Mouse (Mus musculus) midbrain, embryonic 10.5 days (tissue): Measurements from ENCODE around the gene Evi5l. TPM values are rescaled to one million over a fixed set of nuclear protein-coding genes. Genes with fewer than 3 reads are reported as not detected.
A peak's percentile ranks its signal among the peaks of the same experiment; 100 is the strongest.

Experiments used
- DNase-seq: peaks from one replicate; pipeline ENCODE4 v3.0.0-alpha.2; 2017; ENCODE audit warnings: low spot score
- H3K27ac ChIP-seq: fragments of 300-500 bp; sonication (generic); replicated peaks from 2 replicates; pipeline ENCODE4 v1.5.1; 2016; ENCODE audit warnings: mild to moderate bottlenecking
- H3K27me3 ChIP-seq: fragments of 300-500 bp; sonication (generic); 2 replicates; pipeline ENCODE4 v1.6.1; 2016; ENCODE audit warnings: low read depth, mild to moderate bottlenecking; ENCODE audit not compliant: poor library complexity, severe bottlenecking
- H3K36me3 ChIP-seq: fragments of 300-500 bp; sonication (generic); 2 replicates; pipeline ENCODE4 v1.6.1; 2016; ENCODE audit warnings: mild to moderate bottlenecking, moderate library complexity
- H3K4me1 ChIP-seq: fragments of 300-500 bp; sonication (generic); 2 replicates; pipeline ENCODE4 v1.6.1; 2016
- H3K4me3 ChIP-seq: fragments of 300-500 bp; sonication (generic); 2 replicates; pipeline ENCODE4 v1.5.1; 2016; ENCODE audit warnings: mild to moderate bottlenecking, moderate library complexity
- H3K9me3 ChIP-seq: fragments of 300-500 bp; sonication (generic); replicated peaks from 2 replicates; pipeline ENCODE4 v1.6.1; 2016; ENCODE audit warnings: mild to moderate bottlenecking
- WGBS: fragments of 180-500 bp; shearing (Covaris S2); methylation state at CpG from one replicate; pipeline ENCODE4 v1.1.7; 2016; 5-methylcytosine and 5-hydroxymethylcytosine counted together
- polyA plus RNA-seq: library from polyadenylated mRNA; unstranded; fragments of >200 nt; fragmentation: Nextera tagmentation; extraction: Ambion mirVana; gene quantifications from 2 replicates; pipeline ENCODE4 v1.2.1, GENCODE M21; 2016

Evi5l gene
- polyA plus RNA-seq, 1 experiment from 2014 or later = 24.9 TPM

DNA sequence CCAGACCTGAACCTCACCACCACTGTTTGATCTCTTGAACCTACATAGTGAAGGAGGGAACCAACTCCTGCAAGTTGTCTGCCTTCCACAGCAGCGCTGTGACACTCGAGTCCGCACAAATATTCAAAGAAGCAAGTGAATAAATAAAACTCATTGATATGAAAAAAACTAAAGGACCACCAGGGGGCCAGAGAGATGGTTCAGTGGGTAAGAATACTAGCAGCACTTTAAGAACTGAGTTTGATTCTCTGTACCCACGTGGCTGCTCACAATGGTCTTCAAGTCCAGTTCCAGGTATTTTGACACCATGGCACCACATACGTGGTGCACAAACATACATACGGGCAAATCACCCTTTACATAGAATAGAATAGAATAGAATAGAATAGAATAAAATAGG, 44.7 kb downstream of the Evi5l start:
- Histone ChIP-seq H3K4me1 (peaks cover 44% of the 10 kb centered on the region), H3K36me3 (peaks cover 44% of the 10 kb centered on the region), H3K27ac (no peak overlapping the region), H3K9me3 (0 out of 2 replicates have a peak, but pooled peaks cover 7% of the 10 kb centered on the region), H3K27me3 (peaks cover 60% of the 10 kb centered on the region), H3K4me3 (no peak overlapping the region)
- WGBS = 80% methylated on average over 6 of the region's 6 CpGs
- DNase-seq = no peak

DNA sequence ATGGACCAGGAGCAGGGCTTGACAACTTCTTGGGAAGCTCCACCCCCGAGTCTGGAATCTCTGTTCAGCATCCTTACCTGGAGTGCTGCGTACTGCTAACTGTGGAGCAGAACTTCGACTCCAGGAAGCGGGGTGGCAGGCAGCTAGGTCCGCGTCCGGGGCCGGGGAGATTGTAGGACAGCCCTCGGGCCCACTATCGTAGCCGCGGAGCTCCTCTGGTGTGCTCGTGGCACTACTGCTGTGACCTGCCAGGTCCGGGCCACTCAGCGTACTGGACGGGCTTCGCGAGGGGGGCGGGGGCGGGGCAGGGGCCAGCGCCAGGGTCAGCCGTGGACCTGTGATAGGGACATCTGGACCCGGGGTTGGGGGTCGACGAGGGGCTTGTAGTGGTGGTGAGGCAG, 46.4 kb downstream of the Evi5l start:
- Histone ChIP-seq H3K9me3 (0 out of 2 replicates have a peak, but pooled peaks cover 7% of the 10 kb centered on the region), H3K36me3 (peaks cover 40% of the 10 kb centered on the region), H3K4me1 (peaks cover 51% of the 10 kb centered on the region), H3K27me3 (peaks cover 59% of the 10 kb centered on the region), H3K27ac (peak overlapping the region; percentile 63), H3K4me3 (peak overlapping the region; percentile 57)
- DNase-seq = peak; percentile 59
- 1% methylated on average over 24 of the region's 25 CpGs for WGBS

- Histone ChIP-seq H3K27me3 (peaks cover 59% of the 10 kb centered on the region), H3K27ac (peak overlapping the region; percentile 63), H3K9me3 (0 out of 2 replicates have a peak, but pooled peaks cover 7% of the 10 kb centered on the region), H3K4me1 (peaks cover 51% of the 10 kb centered on the region), H3K36me3 (peaks cover 35% of the 10 kb centered on the region), H3K4me3 (peak overlapping the region; percentile 57)
- DNase-seq = peak; percentile 59
- 2% methylated on average over 18 of the region's 18 CpGs for WGBS
Measured at GRCm38 (mm10) chr8:4213210-4214005, 47.0 kb downstream of the Evi5l start.

DNA sequence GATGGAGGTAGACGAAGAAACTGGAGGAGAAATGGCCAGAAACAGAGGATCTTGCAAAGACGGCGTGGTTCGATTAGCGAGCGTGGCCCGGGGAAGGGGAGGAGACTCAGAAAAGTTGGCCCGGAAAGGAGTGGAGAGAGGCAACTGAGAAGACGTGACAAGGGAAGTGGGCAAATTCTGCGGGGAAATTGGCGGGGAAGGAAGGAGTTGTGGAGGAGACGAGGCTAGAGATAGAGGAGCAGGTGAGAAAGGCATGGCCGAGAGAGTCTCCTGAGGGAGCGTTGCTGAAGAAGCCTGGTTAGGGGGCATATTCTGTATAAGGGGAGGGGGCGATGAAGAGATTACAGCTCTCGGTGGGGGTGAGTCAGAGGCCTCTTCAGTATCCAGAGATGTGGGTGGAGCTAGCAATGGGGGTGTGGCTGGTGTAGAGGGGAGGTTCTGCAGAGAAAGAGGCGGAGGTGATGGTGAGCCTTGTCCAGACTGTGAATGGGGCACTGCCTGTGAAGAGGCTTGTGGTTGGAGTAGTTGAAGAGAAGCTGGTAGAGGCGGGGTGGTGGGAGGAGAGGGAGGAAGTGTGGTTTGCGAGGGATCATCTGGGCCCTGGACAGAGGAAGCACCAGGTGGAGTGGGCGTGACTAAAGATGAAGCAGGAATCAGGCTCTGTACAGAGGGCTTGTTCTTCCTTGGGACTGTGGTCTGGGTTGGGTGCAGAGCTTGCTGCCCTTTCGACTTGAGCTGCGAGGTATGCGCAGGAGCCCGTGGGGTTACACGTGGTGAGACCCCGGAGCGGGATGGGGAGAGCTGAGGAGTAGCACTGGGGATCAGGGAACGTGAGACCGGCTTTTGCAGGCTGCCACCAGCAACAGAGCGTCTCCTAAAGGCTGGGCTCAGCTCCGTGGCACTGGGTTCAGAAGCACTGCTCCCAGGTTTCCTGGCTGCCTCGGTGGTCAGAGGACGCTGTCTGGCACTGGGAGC, 47.9 kb downstream of the Evi5l start:
- WGBS = 10% methylated on average over 33 of the region's 33 CpGs
- H3K4me1 ChIP-seq = peaks cover 51% of the 10 kb centered on the region
- H3K27me3 ChIP-seq = peaks cover 59% of the 10 kb centered on the region

DNA sequence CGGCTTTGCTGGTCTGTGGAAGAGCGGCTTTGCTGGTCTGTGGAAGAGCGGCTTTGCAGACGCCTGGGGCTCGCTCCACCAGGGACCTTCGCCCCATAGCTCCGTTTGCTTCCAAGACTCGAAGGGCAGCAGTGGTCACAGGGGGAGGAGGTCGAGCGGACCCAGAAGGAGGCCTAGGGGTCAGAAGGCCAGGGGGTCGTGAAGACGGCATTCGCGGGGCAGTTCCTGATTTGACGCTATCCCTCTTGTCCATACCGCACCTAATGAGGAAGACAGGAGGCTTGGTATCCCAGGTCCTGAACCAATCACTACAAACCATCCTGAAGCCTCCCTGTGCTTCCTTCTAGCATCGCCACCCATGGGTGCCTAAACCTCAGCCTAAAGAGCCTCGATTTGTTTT, 49.9 kb downstream of the Evi5l start:
- WGBS = 7% methylated on average over 18 of the region's 18 CpGs
- Histone ChIP-seq H3K4me1 (peaks cover 51% of the 10 kb centered on the region), H3K9me3 (no peaks in the 10 kb centered on the region), H3K27ac (peak overlapping the region; percentile 96), H3K4me3 (peak overlapping the region; percentile 78), H3K27me3 (peaks cover 66% of the 10 kb centered on the region), H3K36me3 (peaks cover 7% of the 10 kb centered on the region)
- no peak for DNase-seq

More for the DNA sequence above, 47.9 kb downstream of the Evi5l start:
- Histone ChIP-seq H3K36me3 (peaks cover 27% of the 10 kb centered on the region), H3K27ac (peak overlapping the region; percentile 63), H3K9me3 (0 out of 2 replicates have a peak, but pooled peaks cover 6% of the 10 kb centered on the region), H3K4me3 (peak overlapping the region; percentile 57)
- peak; percentile 56 for DNase-seq

DNA sequence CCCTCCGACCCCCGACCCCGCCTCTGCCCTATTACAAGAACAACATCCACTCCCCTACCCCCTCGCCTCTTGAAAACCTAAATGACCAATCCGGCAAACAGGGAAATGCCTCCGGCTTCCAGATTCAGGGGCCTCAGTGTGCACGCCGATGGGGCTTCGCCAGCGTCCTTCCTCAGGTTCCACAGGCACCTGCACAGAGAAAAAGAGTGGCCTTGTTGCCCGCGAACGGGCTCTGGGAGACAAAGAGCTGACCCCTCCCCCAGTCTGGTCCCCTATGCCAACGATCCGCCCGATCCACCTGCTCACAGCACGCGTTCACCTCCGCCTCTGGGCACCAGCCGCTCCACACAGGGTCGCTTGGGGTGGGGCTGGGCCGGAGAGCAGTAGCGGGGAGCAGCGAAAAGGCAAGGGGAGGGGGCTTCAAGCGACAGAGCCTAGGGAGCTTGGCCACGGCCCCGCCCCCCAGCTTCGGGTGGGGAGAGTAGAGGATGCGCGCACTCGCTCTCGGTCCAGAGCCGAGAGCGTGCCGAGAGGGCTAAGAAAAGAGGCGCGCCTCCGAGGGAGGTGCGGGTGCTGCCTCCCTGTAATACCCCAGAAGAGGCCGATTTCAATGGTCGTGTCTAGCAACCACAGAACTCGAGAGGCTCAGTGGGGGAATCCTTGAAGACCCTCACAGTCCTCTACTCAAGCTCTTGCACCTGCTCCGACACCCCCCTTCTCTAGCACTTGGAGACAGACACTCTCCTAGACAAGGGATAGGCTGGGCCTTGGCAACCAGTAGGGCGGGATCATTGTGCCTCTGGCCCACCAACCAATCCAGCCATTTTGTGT, 50.6 kb downstream of the Evi5l start, which contains the start of gene Prr36:
Gene Prr36, minus strand, starts transcription at position 669 of the 831 bp plus-strand sequence.
- 1% methylated on average over 44 of the region's 44 CpGs for WGBS
- H3K36me3 ChIP-seq = peaks cover 7% of the 10 kb centered on the region
- H3K27me3 ChIP-seq = peaks cover 66% of the 10 kb centered on the region
- H3K9me3 ChIP-seq = no peaks in the 10 kb centered on the region
- H3K27ac ChIP-seq = peak within 1 kb of the TSS; percentile 96
- H3K4me1 ChIP-seq = peaks cover 51% of the 10 kb centered on the region
- DNase-seq = peak; percentile 85
- peak within 1 kb of the TSS; percentile 78 for H3K4me3 ChIP-seq

DNA sequence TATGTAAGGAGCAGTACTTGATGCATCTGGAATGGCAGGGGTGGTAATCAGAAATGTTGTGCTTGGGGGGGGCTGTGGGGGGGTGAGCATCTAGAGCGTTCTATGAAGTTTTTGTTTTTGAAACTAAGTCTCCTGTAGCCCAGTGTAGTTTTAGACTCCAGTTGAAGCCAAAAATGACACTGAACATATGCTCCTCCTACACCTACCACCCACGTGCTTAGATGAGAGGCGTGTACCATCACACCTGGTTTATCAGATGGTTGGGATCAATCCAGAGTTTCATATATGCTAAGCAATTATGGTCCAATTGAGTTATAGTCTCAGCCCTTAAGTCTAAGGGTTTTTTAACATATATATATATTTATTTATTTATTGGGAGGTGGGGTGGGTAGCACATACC, 53.2 kb downstream of the Evi5l start:
- Histone ChIP-seq H3K4me3 (no peak overlapping the region), H3K36me3 (peaks cover 5% of the 10 kb centered on the region), H3K9me3 (no peaks in the 10 kb centered on the region), H3K27me3 (peaks cover 54% of the 10 kb centered on the region), H3K27ac (no peak overlapping the region), H3K4me1 (peaks cover 30% of the 10 kb centered on the region)
- DNase-seq = no peak
- WGBS = 97% methylated on average over 3 of the region's 3 CpGs

DNA sequence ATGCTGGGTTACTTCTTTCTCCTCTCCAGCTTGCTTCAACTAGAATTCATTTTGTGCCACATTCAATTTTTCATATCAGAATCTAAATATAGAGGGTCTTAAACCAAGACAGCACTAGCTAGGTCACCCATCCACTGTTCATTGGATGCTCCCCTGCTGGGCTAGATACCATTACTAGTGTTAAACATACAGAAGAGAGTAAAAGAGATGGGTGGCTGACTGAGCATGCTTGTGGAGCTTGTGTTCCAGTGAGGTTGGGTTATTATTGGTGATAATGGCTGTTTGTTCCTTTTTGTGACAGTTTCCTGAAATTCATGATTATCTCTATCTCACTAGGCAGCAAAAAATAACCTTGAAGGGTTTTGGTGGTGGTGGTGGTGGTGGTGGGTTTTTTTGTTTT, 55.7 kb downstream of the Evi5l start:
- Histone ChIP-seq H3K4me3 (no peak overlapping the region), H3K27me3 (peaks cover 55% of the 10 kb centered on the region)
- DNase-seq = no peak

GRCm38 (mm10) chr8:4226323-4226722, 60.0 kb downstream of the Evi5l start:
- Histone ChIP-seq H3K27me3 (peaks cover 55% of the 10 kb centered on the region), H3K9me3 (no peaks in the 10 kb centered on the region), H3K4me1 (peaks cover 9% of the 10 kb centered on the region), H3K4me3 (peak overlapping the region; percentile 45), H3K36me3 (no peaks in the 10 kb centered on the region), H3K27ac (no peak overlapping the region)
- 20% methylated on average over 4 of the region's 4 CpGs for WGBS
- DNase-seq = no peak

More for the DNA sequence above, 55.7 kb downstream of the Evi5l start:
- Histone ChIP-seq H3K9me3 (no peaks in the 10 kb centered on the region), H3K27ac (no peak overlapping the region), H3K36me3 (no peaks in the 10 kb centered on the region), H3K4me1 (peaks cover 16% of the 10 kb centered on the region)

DNA sequence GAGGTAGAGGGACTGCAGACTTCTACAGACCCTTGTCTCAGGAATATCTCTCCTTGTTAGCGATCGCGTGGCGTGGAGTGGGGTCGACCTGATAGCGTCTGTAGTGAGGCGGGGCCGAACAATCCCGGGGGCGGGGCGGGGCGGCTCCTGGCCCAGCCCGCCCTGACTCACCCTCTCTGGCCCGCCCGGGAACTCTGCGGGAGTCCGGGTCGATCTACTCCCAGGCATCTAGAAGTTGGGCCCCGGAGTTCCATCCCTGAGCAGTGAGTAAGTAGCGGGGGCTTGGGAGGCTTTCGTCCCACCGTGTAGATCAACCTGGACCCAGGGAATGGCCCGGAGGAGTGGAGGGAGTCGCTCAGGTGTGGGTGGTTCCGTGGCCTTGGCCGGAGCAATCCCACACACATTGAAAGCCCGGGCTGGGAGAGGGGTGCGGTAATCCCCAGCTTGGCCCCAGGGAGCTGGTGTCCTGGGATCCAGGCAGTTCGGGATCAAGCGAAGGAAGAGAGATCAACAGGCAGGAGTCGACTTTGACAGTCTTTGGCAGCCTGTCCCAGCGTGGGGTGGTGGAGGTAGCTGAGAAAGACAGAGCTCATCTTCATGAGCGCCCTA, 60.5 kb downstream of the Evi5l start, which contains the start of gene Lrrc8e:
Gene Lrrc8e, plus strand, starts transcription at position 89 of the 609 bp plus-strand sequence.
- 3% methylated on average over 33 of the region's 33 CpGs for WGBS
- Histone ChIP-seq H3K27ac (no peak within 1 kb of the TSS; the same call in 1 of the 2 replicates), H3K4me1 (peaks cover 9% of the 10 kb centered on the region), H3K4me3 (peak within 1 kb of the TSS; percentile 45), H3K27me3 (peaks cover 55% of the 10 kb centered on the region), H3K36me3 (no peaks in the 10 kb centered on the region), H3K9me3 (no peaks in the 10 kb centered on the region)
- DNase-seq = no peak

- no peak overlapping the region for H3K4me3 ChIP-seq
- 92% methylated on average over 4 of the region's 4 CpGs for WGBS
- H3K4me1 ChIP-seq = peaks cover 9% of the 10 kb centered on the region
- H3K27me3 ChIP-seq = peaks cover 55% of the 10 kb centered on the region
- H3K9me3 ChIP-seq = no peaks in the 10 kb centered on the region
- H3K27ac ChIP-seq = no peak overlapping the region
- no peaks in the 10 kb centered on the region for H3K36me3 ChIP-seq
- no peak for DNase-seq
Measured at GRCm38 (mm10) chr8:4227919-4228318, 61.6 kb downstream of the Evi5l start.
